Mouse (Mus musculus): ENCODE data around the gene Trip10.

The Trip10 gene

GRCm38 (mm10) chr17:57292968-57293367, 43.7 kb downstream of the Trip10 start:
- DNase-seq = no peak

GRCm38 (mm10) chr17:57295935-57296334, 46.7 kb downstream of the Trip10 start:
- DNase-seq = no peak

DNA sequence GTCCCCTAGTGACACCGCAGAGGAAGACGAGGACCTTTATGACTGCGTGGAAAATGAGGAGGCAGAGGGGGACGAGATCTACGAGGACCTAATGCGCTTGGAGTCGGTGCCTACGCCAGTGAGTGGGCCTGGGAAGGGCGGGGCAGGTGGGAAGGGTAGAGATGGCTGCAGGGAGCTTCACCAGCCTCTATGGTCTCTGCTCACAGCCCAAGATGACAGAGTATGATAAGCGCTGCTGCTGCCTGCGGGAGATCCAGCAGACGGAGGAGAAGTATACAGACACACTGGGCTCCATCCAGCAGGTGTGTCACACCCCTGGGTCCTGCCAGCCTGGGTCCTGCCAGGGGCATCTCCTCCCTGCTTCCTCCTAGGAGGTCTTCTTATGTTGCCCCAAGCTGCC, 47.8 kb downstream of the Trip10 start:
- no peak for DNase-seq

- DNase-seq = no peak
These were observed 56.3 kb downstream of the Trip10 start for GRCm38 (mm10) chr17:57305593-57305992.

DNA sequence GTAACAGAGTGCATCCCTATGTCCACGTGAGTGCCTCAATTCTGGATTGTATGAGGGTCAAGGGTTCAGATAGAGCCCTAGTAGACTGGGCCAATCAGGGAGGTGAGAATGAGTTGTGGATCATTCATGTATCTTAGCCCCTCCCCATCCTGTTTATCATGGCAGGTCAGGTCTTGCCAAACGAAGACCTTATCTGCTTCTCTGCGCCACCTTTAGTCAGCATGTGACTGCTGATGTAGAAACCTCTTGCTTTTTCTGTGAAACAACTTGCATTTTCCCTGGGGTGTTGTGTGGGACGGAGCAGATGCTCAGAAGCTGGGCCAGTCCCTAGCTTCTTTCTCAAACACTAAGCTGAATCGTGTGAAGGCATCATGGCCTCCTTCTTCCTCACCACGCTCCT, 57.8 kb downstream of the Trip10 start:
- DNase-seq = no peak

DNA sequence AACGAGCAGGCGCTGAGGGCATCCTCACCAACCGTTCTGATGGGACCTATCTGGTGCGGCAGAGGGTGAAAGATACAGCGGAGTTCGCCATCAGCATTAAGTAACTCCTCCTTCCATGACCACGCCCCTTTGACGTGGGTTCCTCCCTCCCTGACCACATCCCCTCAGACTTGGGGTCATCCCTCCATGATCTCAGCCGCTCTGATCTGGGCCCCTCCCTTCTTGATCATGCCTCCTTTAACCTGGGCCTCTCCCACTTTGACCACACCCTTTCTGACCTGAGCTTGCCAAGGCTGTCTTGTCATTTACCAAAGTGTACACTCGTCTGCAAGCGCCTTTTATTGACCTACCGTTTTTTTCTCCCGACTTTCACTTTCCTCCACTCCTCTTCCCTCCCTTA, 62.5 kb downstream of the Trip10 start:
- no peak for DNase-seq

Data from spleen, adult 18-20 months (tissue).